Mouse (Mus musculus) lung, adult 2 months (tissue): ENCODE results near the gene Ncor1.

Source experiments
- CTCF ChIP-seq: fragments of 200-500 bp; IDR thresholded peaks from 2 replicates; pipeline ENCODE4 v1.5.1; 2011; ENCODE audit warnings: mild to moderate bottlenecking, low read length, control low read depth; ENCODE audit not compliant: insufficient read depth
- POLR2A ChIP-seq: fragments of 200-500 bp; IDR thresholded peaks from 2 replicates; pipeline ENCODE4 v1.6.1; 2011; ENCODE audit warnings: low read depth, mild to moderate bottlenecking, control low read depth, low read length, borderline replicate concordance; ENCODE audit errors: extremely low read depth

GRCm38 (mm10) chr11:62287700-62288099 lies 170.6 kb downstream of the Ncor1 start:
- TF ChIP-seq CTCF (no peak), POLR2A (no peak)
